Mouse (Mus musculus) heart, adult 11 months (tissue): Measurements from ENCODE around the gene Trpm1.

Experiments
- DNase-seq: peaks from one replicate; pipeline ENCODE4 v3.0.0; 2022

Trpm1 gene

DNA sequence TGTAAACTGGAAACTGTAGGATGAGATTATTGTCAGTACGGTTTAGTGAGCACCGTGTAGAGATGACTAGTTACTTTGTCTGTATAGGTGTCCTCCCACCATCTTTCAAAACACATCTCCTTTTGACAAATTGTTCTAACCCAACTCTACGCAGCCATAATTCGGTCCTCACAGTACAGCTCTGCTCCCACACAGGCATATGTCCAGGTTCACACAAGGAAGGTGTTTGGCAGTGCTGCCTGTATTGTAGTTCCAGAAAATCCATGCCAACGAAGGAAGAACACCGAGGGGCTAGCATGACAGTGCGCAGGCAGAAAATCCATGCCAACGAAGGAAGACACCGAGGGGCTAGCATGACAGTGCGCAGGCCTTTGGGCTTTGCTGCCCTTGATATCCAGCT is 138.1 kb downstream of the Trpm1 start:
- DNase-seq: no peak

DNA sequence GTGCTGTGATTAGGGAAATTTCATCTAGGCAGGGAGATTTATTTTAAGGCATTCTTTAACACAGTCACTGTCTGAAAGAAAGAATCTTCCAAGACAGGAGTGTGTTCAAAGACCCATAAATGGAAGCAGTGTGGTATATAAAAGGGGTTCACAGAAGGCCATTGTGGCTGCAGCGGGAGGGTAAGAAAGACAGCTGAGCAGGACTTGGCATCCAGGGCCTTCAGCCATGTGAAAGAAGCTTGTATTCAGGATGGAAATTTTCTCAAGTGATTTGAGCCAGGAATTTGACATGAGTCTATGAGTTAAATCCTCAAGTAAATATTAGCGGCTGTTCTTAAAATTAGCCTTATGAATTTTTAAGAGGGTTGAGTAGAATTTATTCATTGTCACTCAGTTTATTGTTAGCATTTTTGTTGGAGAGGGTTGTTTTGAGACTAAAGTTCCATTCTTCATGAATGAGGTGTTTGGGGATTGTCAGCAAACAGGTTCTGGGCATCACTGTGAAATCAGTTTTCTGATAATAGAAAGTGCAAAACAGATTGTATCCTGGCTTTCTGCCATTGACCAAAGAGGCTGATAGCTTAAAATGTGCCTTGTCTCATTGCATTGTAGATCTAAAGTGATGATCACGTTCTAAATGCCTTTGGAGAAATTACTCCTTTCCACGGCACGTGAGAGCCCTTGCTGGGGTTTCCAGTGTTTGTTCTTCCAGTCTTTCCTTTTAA is 142.8 kb downstream of the Trpm1 start:
- no peak for DNase-seq

DNA sequence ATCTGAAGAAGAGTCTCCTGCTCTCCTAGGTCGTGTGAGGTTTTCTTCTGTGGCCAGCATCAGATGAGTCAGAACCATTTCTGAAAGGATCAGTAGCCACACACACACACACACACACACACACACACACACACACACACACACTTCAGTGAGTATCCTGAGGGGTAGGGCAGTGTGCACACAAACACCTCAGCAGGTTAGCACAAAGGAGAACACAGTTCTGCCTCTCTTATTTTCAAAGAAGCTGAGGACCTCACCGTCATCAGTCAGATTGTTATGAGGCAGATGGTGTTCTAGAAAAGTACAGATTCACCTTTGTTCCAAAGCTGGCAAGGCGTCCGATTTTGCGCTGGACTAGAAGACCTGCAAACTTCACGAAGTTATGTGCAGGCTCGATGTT is 156.6 kb downstream of the Trpm1 start:
- no peak for DNase-seq

DNA sequence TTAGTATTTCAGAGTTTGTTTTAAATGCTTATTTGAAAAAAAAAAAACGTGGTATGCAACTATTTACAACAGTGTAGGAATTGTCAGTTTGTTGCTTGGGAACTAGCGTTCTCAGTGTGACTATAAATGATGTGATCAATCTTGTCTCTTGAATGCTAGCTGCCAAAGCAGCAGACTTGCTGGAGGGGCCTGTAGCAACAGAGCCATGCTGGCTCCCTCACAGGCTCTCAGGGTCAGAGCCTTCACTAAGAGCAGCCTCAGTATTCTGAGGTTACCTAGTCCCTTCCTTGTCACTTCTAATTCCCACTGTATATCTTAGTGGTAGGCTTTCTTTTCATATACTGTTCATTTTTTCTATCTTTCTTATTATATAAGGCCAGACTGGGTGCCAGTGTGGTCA is 157.1 kb downstream of the Trpm1 start:
- peak; percentile 60 for DNase-seq

DNA sequence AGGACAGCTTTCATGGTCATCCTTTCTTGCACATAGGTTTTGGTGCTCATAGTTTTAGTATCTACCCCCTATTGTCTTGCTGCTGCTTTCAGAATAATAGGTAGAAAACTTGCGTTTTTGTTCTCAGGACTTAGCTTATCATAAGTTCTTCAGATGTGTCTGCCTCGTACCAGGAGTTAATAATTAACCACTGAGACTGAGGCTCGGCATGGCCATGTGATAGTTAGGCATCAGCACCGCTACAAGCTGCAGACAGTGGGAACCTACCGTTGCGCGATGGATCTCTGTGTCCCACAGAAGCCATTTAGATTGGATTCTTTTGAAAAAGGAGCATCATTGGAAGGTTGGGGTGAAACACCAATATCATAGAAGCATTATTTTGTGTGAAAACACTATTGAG is 159.2 kb downstream of the Trpm1 start:
- DNase-seq: peak; percentile 18
